Mouse (Mus musculus) myocyte (in vitro differentiated cells): ENCODE results near the gene Xpnpep1. TPM values are rescaled to one million over a fixed set of nuclear protein-coding genes. Genes with fewer than 3 reads are reported as not detected.

ENCODE experiments used
- H3K27me3 ChIP-seq: one replicate; pipeline ENCODE4 v1.6.1; 2011; ENCODE audit not compliant: control insufficient read depth, insufficient read depth, insufficient read length
- H3K36me3 ChIP-seq: one replicate; pipeline ENCODE4 v1.6.1; 2011; ENCODE audit not compliant: control insufficient read depth, insufficient read depth
- H3K4me2 ChIP-seq: one replicate; pipeline ENCODE4 v1.6.1; 2011; ENCODE audit warnings: low read depth, control low read depth
- H3K4me3 ChIP-seq: one replicate; pipeline ENCODE4 v1.5.1; 2011; ENCODE audit warnings: mild to moderate bottlenecking, control low read depth, moderate library complexity
- H3K79me2 ChIP-seq: one replicate; pipeline ENCODE4 v1.6.1; 2011; ENCODE audit not compliant: control insufficient read depth, insufficient read depth
- H3ac ChIP-seq: one replicate; pipeline ENCODE4 v1.6.1; 2011; ENCODE audit not compliant: control insufficient read depth, insufficient read length
- CEBPB ChIP-seq: IDR thresholded peaks from 2 replicates; pipeline ENCODE4 v1.6.1; 2011; ENCODE audit warnings: mild to moderate bottlenecking, moderate library complexity; ENCODE audit not compliant: poor library complexity, insufficient read depth, severe bottlenecking
- E2F4 ChIP-seq: IDR thresholded peaks from one replicate; pipeline ENCODE4 v1.6.1; 2011; ENCODE audit warnings: mild to moderate bottlenecking, control low read depth, moderate library complexity; ENCODE audit not compliant: insufficient read depth
- MAX ChIP-seq: IDR thresholded peaks from one replicate; pipeline ENCODE4 v1.6.1; 2011; ENCODE audit warnings: low read depth, mild to moderate bottlenecking, control low read depth
- MYOD1 ChIP-seq, 3 experiments: IDR thresholded peaks; one replicate each; pipeline ENCODE4 v1.6.1; 2011; ENCODE audit warnings: control low read depth in 2 of 3, low read depth in 2 of 3, mild to moderate bottlenecking in 2 of 3, moderate library complexity in 1 of 3; ENCODE audit not compliant: insufficient read length in 2 of 3, control insufficient read depth in 1 of 3
- MYOG ChIP-seq, 3 experiments: IDR thresholded peaks; one replicate each; pipeline ENCODE4 v1.6.1; 2011; ENCODE audit warnings: control low read depth in 2 of 3, low read depth in 2 of 3, mild to moderate bottlenecking in 2 of 3; ENCODE audit not compliant: insufficient read length in 2 of 3, control insufficient read depth in 1 of 3, insufficient read depth in 1 of 3
- POLR2A ChIP-seq: IDR thresholded peaks from one replicate; pipeline ENCODE4 v1.6.1; 2011; ENCODE audit warnings: low read depth, mild to moderate bottlenecking, control low read depth, moderate library complexity; ENCODE audit not compliant: insufficient read length
- POLR2AphosphoS2 ChIP-seq: IDR thresholded peaks from one replicate; pipeline ENCODE4 v1.6.1; 2011; ENCODE audit warnings: low read depth, control low read depth; ENCODE audit not compliant: insufficient read length
- REST ChIP-seq: IDR thresholded peaks from one replicate; pipeline ENCODE4 v1.6.1; 2011; ENCODE audit warnings: mild to moderate bottlenecking, control low read depth, moderate library complexity; ENCODE audit not compliant: insufficient read depth, insufficient read length
- SRF ChIP-seq: IDR thresholded peaks from one replicate; pipeline ENCODE4 v1.6.1; 2011; ENCODE audit warnings: low read depth; ENCODE audit not compliant: control insufficient read depth, insufficient read length
- TCF12 ChIP-seq: IDR thresholded peaks from one replicate; pipeline ENCODE4 v1.6.1; 2011; ENCODE audit warnings: mild to moderate bottlenecking, control low read depth; ENCODE audit not compliant: poor library complexity, insufficient read depth, severe bottlenecking
- TCF3 ChIP-seq: IDR thresholded peaks from one replicate; pipeline ENCODE4 v1.6.1; 2011; ENCODE audit warnings: low read depth, control low read depth; ENCODE audit not compliant: insufficient read length
- USF1 ChIP-seq: IDR thresholded peaks from one replicate; pipeline ENCODE4 v1.6.1; 2011; ENCODE audit warnings: low read depth, mild to moderate bottlenecking, control low read depth, moderate library complexity
- polyA plus RNA-seq: library from polyadenylated mRNA; unstranded; fragments of >200 nt; fragmentation: generic; extraction: Trizol; gene quantifications from one replicate; pipeline ENCODE4 v1.2.1, GENCODE M21; 2012; ENCODE audit warnings: missing spikeins

Xpnpep1 gene
- polyA plus RNA-seq, 1 experiment: 172 TPM

DNA sequence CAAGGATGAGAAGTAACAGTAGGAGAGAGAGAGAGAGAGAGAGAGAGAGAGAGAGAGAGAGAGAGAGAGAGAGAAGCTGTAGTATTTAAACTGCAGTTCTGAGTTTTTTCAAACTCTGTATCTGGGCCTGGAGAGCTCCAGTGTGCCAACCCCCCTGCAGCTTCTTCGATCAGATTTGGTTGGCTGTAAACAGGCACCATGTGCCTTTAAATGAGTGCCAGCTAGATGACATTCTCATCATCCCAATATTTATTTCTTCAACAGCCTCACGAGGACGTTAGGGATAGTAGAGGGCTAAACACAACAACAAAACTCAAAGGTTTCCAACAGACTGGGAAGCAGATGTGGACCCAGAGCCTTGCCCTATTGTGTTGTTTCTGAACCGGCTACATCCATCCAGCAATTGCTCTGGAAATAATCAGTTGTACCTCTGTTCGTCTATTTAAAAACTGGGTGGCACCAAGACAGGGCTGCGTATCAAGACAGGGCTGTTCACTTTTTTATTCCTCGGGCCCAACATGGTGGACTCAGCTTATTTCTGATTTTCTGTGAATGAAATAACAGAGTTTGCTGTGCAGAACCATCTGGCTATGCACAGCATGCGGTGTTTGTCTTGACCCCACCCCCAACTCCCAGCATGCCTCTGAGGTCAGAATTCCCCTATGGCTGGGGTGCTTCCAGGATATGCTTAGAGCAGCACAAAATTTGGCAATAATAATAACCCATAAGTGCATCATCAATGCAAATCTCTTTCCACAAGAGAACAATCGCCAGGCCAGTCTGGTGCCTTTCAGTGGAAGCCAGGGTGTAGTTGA lies 38.5 kb upstream of the Xpnpep1 start:
- TF ChIP-seq SRF: no peak
- no peak for TF ChIP-seq TCF12
- TF ChIP-seq POLR2AphosphoS2: no peak
- no peak for TF ChIP-seq MYOG (IDR thresholded peaks at IDR 0.05; ENCODE audit: control insufficient read depth in 1 of 3, insufficient read depth in 1 of 3, insufficient read length in 2 of 3, low read depth in 2 of 3)
- no peak for TF ChIP-seq REST
- no peak for TF ChIP-seq CEBPB
- no peak for TF ChIP-seq TCF3
- no peak for TF ChIP-seq MYOD1 (IDR thresholded peaks at IDR 0.05; ENCODE audit: control insufficient read depth in 1 of 3, insufficient read length in 2 of 3, low read depth in 2 of 3)
- no peak for TF ChIP-seq USF1
- TF ChIP-seq MAX: no peak
- no peak for TF ChIP-seq POLR2A
- TF ChIP-seq E2F4: no peak
- H3K4me3 ChIP-seq: no peak overlapping the region
- no peak overlapping the region for H3K4me2 ChIP-seq
- peaks cover 14% of the 10 kb centered on the region for H3K27me3 ChIP-seq
- H3ac ChIP-seq: no peak overlapping the region
- no peaks in the 10 kb centered on the region for H3K36me3 ChIP-seq
- H3K79me2 ChIP-seq: no peaks in the 10 kb centered on the region

- no peaks in the 10 kb centered on the region for H3K36me3 ChIP-seq
- H3ac ChIP-seq: no peak overlapping the region
- TF ChIP-seq TCF12 (no peak), CEBPB (no peak), MAX (no peak), USF1 (no peak)
- H3K79me2 ChIP-seq: no peaks in the 10 kb centered on the region
- H3K4me2 ChIP-seq: no peak overlapping the region
- no peak overlapping the region for H3K4me3 ChIP-seq
- H3K27me3 ChIP-seq: peaks cover 14% of the 10 kb centered on the region
Observed at GRCm38 (mm10) chr19:53077278-53077677, 37.3 kb upstream of the Xpnpep1 start.

GRCm38 (mm10) chr19:53076238-53076981 lies 36.4 kb upstream of the Xpnpep1 start:
- TF ChIP-seq MYOG (IDR thresholded peaks at IDR 0.05; ENCODE audit: control insufficient read depth in 1 of 3, insufficient read depth in 1 of 3, insufficient read length in 2 of 3, low read depth in 2 of 3) (no peak), USF1 (peak; percentile 25)
- peak overlapping the region; percentile 45 for H3K4me2 ChIP-seq
- H3K4me3 ChIP-seq: no peak overlapping the region
- no peaks in the 10 kb centered on the region for H3K79me2 ChIP-seq
- no peak overlapping the region for H3ac ChIP-seq
- peaks cover 14% of the 10 kb centered on the region for H3K27me3 ChIP-seq
- no peaks in the 10 kb centered on the region for H3K36me3 ChIP-seq

DNA sequence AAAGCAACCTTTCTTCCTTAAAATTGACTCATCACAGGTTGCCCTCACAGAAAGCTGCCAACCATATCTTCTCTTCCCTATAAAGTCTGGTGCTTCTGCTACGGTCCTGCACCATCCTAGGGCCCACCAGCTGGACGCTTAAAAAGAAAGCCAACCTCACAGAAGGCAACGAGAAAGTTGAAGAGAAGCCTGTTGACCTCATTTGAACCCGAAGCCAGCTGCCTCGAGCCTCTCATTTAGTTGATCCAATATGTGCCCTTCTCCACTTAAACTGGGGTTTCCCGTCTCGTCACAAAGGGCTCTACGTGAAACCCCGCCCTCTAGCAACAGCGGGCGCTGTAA lies 35.9 kb upstream of the Xpnpep1 start:
- Histone ChIP-seq H3K4me3 (no peak overlapping the region), H3K4me2 (peak overlapping the region; percentile 45), H3K27me3 (peaks cover 14% of the 10 kb centered on the region), H3K36me3 (no peaks in the 10 kb centered on the region), H3K79me2 (no peaks in the 10 kb centered on the region), H3ac (no peak overlapping the region)
- TF ChIP-seq CEBPB: no peak
- TF ChIP-seq MYOD1 (IDR thresholded peaks at IDR 0.05; ENCODE audit: control insufficient read depth in 1 of 3, insufficient read length in 2 of 3, low read depth in 2 of 3): no peak
- no peak for TF ChIP-seq REST
- TF ChIP-seq MYOG (IDR thresholded peaks at IDR 0.05; ENCODE audit: control insufficient read depth in 1 of 3, insufficient read depth in 1 of 3, insufficient read length in 2 of 3, low read depth in 2 of 3): no peak
- no peak for TF ChIP-seq TCF3
- no peak for TF ChIP-seq USF1
- no peak for TF ChIP-seq POLR2A
- TF ChIP-seq TCF12: no peak
- TF ChIP-seq E2F4: no peak
- no peak for TF ChIP-seq SRF
- TF ChIP-seq POLR2AphosphoS2: no peak
- TF ChIP-seq MAX: no peak
